Mouse (Mus musculus): Measurements from ENCODE around the gene Hes6.
A peak's percentile ranks its signal among the peaks of the same experiment; 100 is the strongest.

Gene Hes6

GRCm38 (mm10) chr1:91439776-91440175, 25.9 kb upstream of the Hes6 start:
- peak; percentile 46 for DNase-seq

- DNase-seq: no peak
Observed at GRCm38 (mm10) chr1:91437573-91437972, 23.7 kb upstream of the Hes6 start.

DNA sequence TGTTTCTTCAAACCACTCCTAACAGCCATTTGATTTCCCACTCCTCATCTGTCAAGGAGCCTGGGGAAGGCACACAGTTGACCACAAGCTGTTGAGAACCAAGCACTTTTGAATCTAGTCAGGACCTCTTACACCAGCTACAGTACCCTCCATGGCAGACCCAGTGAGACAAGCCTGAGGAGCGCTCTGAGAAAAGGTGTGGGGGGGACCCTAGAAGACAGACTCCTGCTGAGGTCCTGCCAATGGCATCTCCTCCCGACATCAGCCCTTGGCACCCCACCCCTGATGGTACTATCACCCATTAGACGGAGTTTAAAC, 23.2 kb upstream of the Hes6 start:
- no peak for DNase-seq

DNA sequence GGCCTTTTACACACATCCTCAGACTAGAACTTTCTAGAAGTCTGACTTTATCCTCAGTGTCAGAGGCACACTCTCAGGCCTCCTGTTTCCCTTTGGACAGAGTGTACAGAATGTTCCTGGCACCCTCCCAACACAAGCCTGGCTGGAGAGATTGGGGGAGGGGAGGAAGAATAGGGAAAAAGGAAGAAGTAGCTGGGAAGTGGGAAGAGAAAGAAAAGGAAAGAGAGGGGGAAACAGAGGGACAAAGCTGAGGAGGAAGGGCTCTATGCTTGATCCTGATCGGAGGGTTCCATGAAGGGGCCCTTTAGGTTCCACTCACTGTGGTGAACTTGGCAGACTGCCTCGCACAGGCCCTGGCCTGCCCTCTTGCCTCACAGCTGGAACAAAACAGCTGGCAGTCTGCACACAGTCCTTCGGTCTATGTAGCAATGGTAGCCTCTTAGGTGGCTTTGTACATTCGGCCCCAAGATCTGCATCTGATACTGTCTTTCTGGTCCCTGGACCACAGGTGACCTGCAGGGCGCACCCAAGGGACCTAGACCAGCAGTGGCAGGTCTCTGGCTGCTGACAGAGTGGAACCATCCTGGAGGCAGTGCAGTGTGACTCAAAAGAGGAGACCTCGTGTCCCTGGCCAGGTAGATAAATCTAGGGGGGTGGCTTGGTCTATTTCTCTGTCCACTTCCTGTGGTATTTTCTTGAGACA, 22.7 kb upstream of the Hes6 start:
- peak; percentile 90 for DNase-seq

DNA sequence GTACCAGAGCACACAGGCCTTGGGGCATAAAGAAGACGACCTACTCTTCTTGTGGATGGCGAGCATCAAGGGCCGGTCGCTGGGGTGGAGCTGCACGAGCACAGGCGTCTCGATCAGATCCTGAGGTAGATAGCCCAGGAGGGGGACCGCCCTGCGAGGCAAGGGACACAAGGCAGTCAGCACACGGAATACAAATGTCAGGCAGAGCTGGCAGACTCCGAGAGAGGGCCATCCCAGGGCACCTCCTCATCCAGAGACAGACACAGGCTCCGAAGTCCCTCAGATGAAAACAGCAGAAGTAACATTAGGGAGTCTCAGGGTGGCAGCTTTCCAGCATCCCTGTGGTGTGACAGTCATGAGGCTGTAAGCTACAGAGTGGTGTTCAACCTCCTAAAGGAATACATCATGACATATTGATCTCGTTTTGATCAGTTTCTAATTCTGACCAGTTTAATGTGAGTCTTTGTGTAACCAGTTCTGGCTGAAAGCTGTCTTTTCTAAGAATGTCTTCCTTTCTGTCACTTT, 21.8 kb upstream of the Hes6 start:
- peak; percentile 40 for DNase-seq

- DNase-seq: no peak
Observed at GRCm38 (mm10) chr1:91434905-91435304, 21.1 kb upstream of the Hes6 start.

- DNase-seq: no peak
Observed at GRCm38 (mm10) chr1:91430761-91431160, 16.9 kb upstream of the Hes6 start.

- no peak for DNase-seq
Observed at GRCm38 (mm10) chr1:91429212-91429611, 15.4 kb upstream of the Hes6 start.

GRCm38 (mm10) chr1:91428614-91429013, 14.8 kb upstream of the Hes6 start:
- DNase-seq: peak; percentile 90

- no peak for DNase-seq
Observed at GRCm38 (mm10) chr1:91426397-91426796, 12.6 kb upstream of the Hes6 start.

GRCm38 (mm10) chr1:91420601-91421065, 6.8 kb upstream of the Hes6 start:
- no peak for DNase-seq

- no peak for DNase-seq
Observed at GRCm38 (mm10) chr1:91419862-91420600, 6.2 kb upstream of the Hes6 start.

DNA sequence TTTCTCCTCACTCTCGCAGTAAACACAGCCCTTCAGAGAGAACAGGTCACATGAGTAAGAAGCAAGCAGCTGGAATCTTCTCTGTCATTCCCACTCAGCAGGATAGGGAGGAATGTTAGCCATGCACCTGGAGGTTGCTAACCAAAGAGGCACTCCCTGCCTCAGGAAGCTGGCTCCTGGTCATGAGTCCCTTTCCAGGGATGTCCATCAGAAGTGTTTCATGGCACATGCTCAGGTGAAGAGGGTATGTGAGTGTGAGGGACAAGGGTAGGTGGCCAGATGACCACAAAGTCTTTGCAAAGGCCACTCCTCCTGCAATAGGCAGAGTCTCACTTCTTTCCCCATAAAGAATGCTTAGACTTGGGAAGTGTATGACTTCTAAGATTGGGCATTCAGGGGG, 4.2 kb upstream of the Hes6 start:
- no peak for DNase-seq

- no peak for DNase-seq
Observed at GRCm38 (mm10) chr1:91415311-91415710, 1.5 kb upstream of the Hes6 start.

DNA sequence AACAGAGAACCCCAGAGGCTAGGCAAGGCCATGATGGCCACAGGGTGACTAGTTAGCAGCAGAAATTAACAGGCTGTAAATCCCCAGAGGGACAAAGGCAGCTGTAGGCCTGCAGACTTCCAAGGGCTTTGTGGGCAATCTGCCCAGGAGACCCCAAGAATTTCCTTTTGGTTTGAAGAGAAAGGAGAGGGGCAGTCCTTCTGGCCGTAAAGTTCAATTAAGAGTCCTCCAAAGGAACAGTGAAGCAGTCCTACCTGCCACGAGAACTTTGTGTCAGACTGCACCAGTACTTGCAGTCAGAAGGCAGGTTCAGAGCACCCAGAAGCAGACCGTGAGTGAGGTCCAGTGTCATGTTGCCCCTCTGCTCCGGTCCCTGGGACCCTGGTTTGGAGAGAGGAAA, 1.1 kb upstream of the Hes6 start:
- DNase-seq: no peak

DNA sequence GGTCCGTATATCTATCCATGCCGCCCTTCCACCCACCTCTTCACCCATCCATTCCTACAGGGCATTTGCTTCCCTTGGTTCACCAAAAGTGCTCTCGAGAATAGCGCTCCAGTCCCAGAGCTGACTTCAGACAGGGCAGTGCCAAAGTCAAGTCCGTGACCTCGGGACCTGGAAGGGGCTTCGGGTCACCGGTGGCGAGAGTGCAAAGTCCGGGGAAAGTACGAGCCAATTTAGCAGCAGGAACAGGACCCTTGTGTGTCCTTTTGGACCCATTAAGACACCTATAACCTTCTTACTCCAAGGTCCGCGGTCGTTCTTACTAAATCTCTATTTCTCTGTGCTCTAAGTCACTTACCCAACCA, 321 bp downstream of the Hes6 start:
- DNase-seq: peak; percentile 82

DNA sequence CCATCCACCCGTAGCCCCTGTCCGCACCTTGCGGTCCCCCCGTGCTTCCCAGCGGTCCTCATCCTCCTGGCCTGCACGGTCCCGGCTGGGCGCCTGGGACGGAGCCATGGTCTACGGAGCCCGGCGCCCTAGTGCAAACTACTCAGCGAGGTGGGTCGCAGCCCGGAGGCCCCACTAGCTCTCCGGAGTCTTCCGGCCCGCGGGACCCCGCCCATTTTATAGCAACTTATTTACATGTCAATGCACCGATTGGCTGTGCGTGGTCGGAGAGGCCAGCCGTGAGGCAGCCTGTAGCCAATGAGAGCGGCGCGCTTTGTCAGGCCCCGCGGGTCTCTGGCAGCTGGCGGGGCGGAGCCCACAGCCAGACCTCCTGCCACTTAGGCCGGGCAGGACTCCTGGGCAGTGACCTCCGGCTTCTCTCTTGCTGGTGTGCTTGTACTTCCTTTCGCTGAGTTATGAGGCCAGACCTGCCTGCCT, 770 bp downstream of the Hes6 start:
- DNase-seq: peak; percentile 93

DNA sequence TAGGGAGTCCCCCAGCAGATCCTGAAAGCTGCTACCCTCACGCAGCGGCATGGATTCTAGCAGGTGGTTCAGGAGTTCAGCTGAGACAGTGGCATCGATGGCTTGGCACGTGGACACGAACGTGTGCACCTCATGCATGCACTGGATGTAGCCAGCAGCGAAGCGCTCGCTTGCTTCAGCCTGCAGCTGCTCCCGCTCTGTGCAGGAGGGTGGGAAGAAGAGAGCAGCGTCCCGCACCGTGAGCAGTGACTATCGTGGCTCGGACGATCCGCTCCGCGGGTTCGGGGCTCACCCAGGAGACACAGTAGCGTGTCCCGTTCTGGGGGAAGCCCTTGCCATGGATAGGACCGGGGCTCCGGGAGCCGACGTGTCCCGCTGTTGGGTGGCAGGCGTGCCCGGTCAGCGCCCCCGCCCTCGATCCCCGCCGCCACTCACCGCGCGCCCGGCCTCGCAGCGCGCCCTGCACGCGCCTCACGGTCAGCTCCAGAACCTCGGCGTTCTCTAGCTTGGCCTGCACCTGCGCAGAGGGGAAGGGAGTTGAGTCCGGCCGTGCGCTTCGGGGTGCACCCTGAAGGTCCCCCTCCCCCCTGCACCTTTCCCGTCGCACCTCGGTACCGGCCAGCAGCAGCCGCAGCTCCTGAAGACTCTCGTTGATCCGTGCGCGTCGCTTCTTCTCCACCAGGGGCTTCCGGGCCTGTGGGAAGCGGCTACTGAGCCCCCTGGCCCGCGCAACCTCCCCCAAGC, 1.4 kb downstream of the Hes6 start:
- no peak for DNase-seq

DNA sequence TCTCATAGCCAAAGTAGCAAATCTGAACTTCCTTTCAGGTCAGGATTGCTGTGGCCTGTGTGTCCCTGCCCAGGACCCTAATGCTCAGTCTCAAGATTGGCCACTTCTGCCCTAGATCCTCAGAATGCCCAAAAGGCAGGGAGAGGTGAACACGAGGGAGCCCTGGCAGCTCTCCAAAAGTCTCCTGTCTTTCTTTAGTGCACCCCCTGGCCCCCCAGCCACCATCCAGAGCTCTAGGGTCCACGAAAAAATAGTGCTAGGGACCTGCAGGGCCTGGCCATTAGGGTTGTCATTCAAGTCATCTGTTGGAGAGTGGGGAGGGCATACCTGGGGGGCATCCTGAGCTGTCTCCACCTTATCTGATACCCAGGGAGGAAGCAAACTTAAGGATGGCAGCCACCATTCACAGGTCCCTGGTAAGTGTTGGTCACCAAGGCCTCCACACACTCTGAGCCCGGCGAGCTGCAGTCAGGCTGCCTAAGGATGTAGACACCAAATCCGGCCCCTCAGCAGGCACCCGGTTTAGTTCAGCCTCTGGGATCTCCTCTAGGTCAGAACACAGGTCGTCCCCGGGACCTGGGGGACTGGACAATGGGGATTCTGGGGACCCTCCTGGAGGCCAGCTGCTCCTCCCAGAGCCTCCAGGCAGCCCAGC, 2.1 kb downstream of the Hes6 start:
- no peak for DNase-seq

- DNase-seq: no peak
Observed at GRCm38 (mm10) chr1:91407819-91408218, 6.0 kb downstream of the Hes6 start.

DNA sequence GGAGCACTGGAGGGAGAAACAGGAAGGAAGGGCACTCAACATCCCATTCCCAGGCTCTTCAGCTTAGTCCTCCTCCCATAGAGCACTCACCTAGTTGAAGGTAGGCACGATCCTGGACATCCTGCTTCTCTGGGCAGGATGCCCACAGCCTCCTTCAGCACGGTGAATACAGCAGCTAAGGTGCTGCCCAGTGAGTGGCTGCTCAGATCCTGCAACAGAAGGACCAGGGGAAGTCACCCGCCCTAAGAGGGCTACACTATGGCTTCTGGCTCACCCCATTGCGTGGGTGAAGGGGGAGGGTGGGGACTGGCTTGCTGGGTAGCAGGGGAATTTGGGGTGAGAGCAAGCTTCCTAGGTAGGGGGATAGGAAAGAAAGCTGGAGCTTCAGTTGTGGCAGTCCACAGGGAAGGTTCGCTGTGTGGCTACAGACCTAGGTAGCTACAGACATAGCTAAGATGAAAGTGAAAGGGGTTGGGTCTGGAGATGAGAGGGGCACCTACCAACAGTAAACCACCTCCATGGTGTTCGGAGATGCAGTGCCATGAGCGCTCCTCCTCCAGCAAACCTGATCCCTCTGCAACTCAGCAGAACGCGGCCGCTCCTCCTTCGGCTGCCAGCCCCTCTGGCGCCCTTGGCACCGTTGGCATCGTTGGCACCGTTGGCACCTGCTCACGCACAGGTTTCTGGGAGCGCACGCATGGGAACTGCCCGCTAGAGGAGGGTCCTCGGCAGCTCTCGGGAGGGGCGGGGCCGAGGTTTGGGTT, 8.2 kb downstream of the Hes6 start:
- DNase-seq: no peak

GRCm38 (mm10) chr1:91404976-91405375, 8.9 kb downstream of the Hes6 start:
- DNase-seq: no peak
